Mouse (Mus musculus) liver, embryonic 16.5 days (tissue): ENCODE results near the gene Stxbp5. TPM values are rescaled to one million over a fixed set of nuclear protein-coding genes. Genes with fewer than 3 reads are reported as not detected.

ENCODE experiments used
- polyA plus RNA-seq: library from polyadenylated mRNA; unstranded; fragments of >200 nt; fragmentation: Nextera tagmentation; extraction: Ambion mirVana; gene quantifications from 2 replicates; pipeline ENCODE4 v1.2.1, GENCODE M21; 2015

The Stxbp5 gene
- polyA plus RNA-seq, 1 experiment from 2014 or later = 2.2 TPM

Other genes starting within 250 kb of the Stxbp5 start
- gene Samd5, start 225.9 kb downstream of the Stxbp5 start, polyA plus RNA-seq = 0.48 and 0.49 TPM in 2 replicates